Mouse (Mus musculus): ENCODE measurements around the gene 5730522E02Rik. TPM values are rescaled to one million over a fixed set of nuclear protein-coding genes. Genes with fewer than 3 reads are reported as not detected.

5730522E02Rik gene
- polyA plus RNA-seq, 1 experiment from 2014 or later, result 1.9 TPM

DNA sequence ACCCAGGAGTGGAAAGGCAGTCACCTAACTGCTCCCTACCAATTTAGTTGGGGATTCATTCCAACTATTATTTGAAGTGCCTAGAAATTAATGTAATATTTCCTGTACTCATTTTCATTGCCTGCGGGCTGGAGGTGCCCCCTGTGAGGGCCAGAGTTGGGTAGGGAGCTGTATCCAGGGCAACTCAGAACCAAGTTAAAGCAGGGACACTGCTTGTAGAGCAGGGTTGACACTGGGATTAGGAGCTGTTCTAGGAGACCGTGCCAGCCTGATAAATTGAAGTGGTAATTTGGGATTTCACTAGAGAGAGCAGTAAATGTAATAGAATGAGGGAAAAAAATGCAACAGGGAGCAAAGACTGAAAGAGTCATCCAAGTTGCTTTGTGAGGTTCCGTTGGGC lies 51.5 kb downstream of the 5730522E02Rik start:
- Histone ChIP-seq H3K27ac (ENCODE audit: low read depth) (no peak overlapping the region), H3K9me3 (ENCODE audit: control insufficient read depth, low read length) (no peaks in the 10 kb centered on the region), H3K9ac (ENCODE audit: low read length) (no peak overlapping the region), H3K4me2 (ENCODE audit: low read length) (no peak overlapping the region), H3K4me1 (replicated peaks; ENCODE audit: control insufficient read depth, insufficient read depth, low read length) (no peaks in the 10 kb centered on the region), H3K4me3 (ENCODE audit: low read depth, low read length) (no peak overlapping the region), H3K27me3 (replicated peaks; ENCODE audit: control insufficient read depth, insufficient read depth, low read length) (no peaks in the 10 kb centered on the region), H3K36me3 (ENCODE audit: control insufficient read depth, insufficient read depth, low read length) (no peaks in the 10 kb centered on the region)
- WGBS, result 67% methylated on average over 3 of the region's 3 CpGs
- DNase-seq (ENCODE audit: low spot score) (no peak), ATAC-seq (replicated peaks; ENCODE audit: low FRiP score, low TSS enrichment, low read depth) (no peak)

DNA sequence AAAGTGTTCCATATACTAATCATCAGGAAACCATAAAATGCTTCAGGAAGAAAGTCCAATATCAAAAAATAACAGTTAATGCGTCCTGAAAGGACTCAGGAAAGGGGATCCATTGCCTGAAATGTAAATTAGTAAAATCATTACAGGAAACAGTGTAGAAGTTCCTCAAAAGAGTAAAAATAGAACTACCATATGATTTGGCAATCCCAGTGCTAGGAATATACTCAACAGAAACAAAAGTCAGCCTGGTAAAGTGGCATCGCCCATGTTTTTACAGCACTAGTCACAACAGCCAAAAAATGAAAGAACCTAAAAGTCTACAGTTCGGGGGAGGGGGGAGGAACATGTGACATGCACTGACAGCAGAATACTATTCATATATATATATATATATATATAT lies 70.5 kb downstream of the 5730522E02Rik start:
- H3K27ac ChIP-seq (ENCODE audit: low read depth), result no peak overlapping the region
- H3K36me3 ChIP-seq (ENCODE audit: control insufficient read depth, insufficient read depth, low read length), result no peaks in the 10 kb centered on the region
- H3K27me3 ChIP-seq (replicated peaks; ENCODE audit: control insufficient read depth, insufficient read depth, low read length), result no peaks in the 10 kb centered on the region
- no peak overlapping the region for H3K4me3 ChIP-seq (ENCODE audit: low read depth, low read length)
- no peak overlapping the region for H3K4me2 ChIP-seq (ENCODE audit: low read length)
- WGBS, result 84% methylated on average over 3 of the region's 3 CpGs
- no peak for DNase-seq (ENCODE audit: low spot score)
- ATAC-seq (replicated peaks; ENCODE audit: low FRiP score, low TSS enrichment, low read depth), result no peak
- no peaks in the 10 kb centered on the region for H3K9me3 ChIP-seq (ENCODE audit: control insufficient read depth, low read length)
- H3K4me1 ChIP-seq (replicated peaks; ENCODE audit: control insufficient read depth, insufficient read depth, low read length), result no peaks in the 10 kb centered on the region
- no peak overlapping the region for H3K9ac ChIP-seq (ENCODE audit: low read length)

DNA sequence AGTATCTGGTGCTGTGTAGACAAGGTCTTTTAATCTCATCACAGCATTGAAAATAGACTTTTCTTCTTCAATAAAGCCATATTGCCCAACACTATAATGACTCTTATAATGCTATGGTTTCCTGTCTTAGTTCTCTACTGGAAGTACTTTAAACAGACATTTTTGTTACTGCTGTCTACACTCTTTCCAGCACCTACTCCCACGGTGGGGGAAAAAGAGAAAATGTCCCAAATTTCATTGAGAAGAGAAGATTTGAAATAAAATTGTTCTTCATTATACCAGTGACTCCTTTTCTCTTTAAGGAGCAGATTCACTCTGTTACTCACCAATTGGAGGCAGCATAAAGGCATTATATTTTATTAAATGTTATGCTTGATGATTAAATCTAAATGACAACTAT lies 72.5 kb downstream of the 5730522E02Rik start:
- Histone ChIP-seq H3K4me3 (ENCODE audit: low read depth, low read length) (no peak overlapping the region), H3K27me3 (replicated peaks; ENCODE audit: control insufficient read depth, insufficient read depth, low read length) (no peaks in the 10 kb centered on the region), H3K4me2 (ENCODE audit: low read length) (no peak overlapping the region), H3K9ac (ENCODE audit: low read length) (no peak overlapping the region), H3K9me3 (ENCODE audit: control insufficient read depth, low read length) (no peaks in the 10 kb centered on the region), H3K36me3 (ENCODE audit: control insufficient read depth, insufficient read depth, low read length) (no peaks in the 10 kb centered on the region), H3K4me1 (replicated peaks; ENCODE audit: control insufficient read depth, insufficient read depth, low read length) (no peaks in the 10 kb centered on the region), H3K27ac (ENCODE audit: low read depth) (no peak overlapping the region)
- ATAC-seq (replicated peaks; ENCODE audit: low FRiP score, low TSS enrichment, low read depth) (no peak), DNase-seq (ENCODE audit: low spot score) (no peak)
- 88% methylated on average over 1 of the region's 1 CpGs for WGBS

DNA sequence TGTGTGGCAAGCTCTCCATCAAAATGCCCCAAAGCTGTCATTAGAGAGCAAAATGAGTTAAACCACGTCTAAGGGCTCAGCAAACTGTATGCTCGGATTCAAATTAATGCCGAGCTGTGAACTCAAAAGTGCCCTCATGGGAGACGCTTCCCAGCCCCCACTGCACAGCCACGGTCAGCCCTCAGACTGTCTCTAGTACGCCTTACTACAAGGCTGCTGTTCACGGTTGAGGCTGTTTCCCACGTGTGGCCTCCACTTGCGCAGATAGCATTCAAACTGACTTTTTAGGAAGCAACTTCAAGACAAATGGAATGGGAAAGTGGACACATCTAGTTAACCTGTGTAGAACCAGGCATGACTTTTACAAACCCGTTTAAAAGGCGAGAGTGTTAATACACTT lies 79.7 kb downstream of the 5730522E02Rik start:
- no peaks in the 10 kb centered on the region for H3K36me3 ChIP-seq (ENCODE audit: control insufficient read depth, insufficient read depth, low read length)
- no peak overlapping the region for H3K4me2 ChIP-seq (ENCODE audit: low read length)
- no peak overlapping the region for H3K4me3 ChIP-seq (ENCODE audit: low read depth, low read length)
- H3K27ac ChIP-seq (ENCODE audit: low read depth), result no peak overlapping the region
- DNase-seq (ENCODE audit: low spot score) (no peak), ATAC-seq (replicated peaks; ENCODE audit: low FRiP score, low TSS enrichment, low read depth) (no peak)
- no peaks in the 10 kb centered on the region for H3K9me3 ChIP-seq (ENCODE audit: control insufficient read depth, low read length)
- H3K9ac ChIP-seq (ENCODE audit: low read length), result no peak overlapping the region
- H3K4me1 ChIP-seq (replicated peaks; ENCODE audit: control insufficient read depth, insufficient read depth, low read length), result no peaks in the 10 kb centered on the region; the same call in 1 of the 2 replicates
- H3K27me3 ChIP-seq (replicated peaks; ENCODE audit: control insufficient read depth, insufficient read depth, low read length), result no peaks in the 10 kb centered on the region
- 38% methylated on average over 11 of the region's 11 CpGs for WGBS

DNA sequence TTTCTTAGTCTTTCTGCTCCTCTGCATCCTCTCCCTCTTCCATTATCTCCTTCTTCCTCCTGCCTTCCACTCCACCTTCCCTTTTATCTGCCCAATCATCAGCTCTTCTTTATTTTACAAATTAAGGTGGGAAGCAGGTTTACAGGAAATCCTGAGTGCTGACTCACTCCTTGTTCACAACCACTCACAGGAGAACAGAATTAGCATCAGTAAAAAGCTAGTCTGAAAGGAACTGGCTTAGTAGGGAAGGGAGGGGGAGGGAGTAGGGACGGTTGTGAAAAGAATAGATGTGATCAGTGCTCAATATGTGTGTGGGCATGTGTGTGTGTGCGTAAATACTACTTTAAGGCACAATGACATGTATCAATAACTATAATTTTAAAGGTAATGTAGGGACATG lies 81.5 kb downstream of the 5730522E02Rik start:
- H3K9me3 ChIP-seq (ENCODE audit: control insufficient read depth, low read length), result no peaks in the 10 kb centered on the region
- 77% methylated on average over 2 of the region's 2 CpGs for WGBS
- no peak overlapping the region for H3K9ac ChIP-seq (ENCODE audit: low read length)
- H3K4me1 ChIP-seq (replicated peaks; ENCODE audit: control insufficient read depth, insufficient read depth, low read length), result no peaks in the 10 kb centered on the region; the same call in 1 of the 2 replicates
- DNase-seq (ENCODE audit: low spot score) (no peak), ATAC-seq (replicated peaks; ENCODE audit: low FRiP score, low TSS enrichment, low read depth) (no peak)
- no peak overlapping the region for H3K4me3 ChIP-seq (ENCODE audit: low read depth, low read length)
- H3K36me3 ChIP-seq (ENCODE audit: control insufficient read depth, insufficient read depth, low read length), result no peaks in the 10 kb centered on the region
- H3K4me2 ChIP-seq (ENCODE audit: low read length), result no peak overlapping the region
- H3K27ac ChIP-seq (ENCODE audit: low read depth), result no peak overlapping the region
- H3K27me3 ChIP-seq (replicated peaks; ENCODE audit: control insufficient read depth, insufficient read depth, low read length), result no peaks in the 10 kb centered on the region

DNA sequence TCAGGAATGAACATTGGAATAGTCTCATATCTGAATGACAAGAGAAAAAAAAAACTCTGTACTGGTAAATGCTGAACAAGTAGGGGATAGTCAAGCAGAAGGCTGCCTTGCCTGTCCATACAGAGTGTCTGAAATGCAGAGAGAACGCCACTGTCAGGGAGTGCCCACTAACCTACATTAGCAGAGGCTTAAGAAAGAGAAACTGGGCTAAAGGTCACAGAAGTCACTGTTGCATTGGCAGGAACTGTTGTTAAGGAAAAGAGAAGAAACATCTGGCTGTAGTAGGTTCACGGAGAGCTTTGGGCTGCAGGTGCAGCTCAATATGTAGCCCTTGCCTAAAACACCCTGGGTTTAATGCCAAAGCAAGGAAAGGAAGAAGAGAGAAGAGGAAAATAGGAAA lies 82.2 kb downstream of the 5730522E02Rik start:
- ATAC-seq (replicated peaks; ENCODE audit: low FRiP score, low TSS enrichment, low read depth) (no peak), DNase-seq (ENCODE audit: low spot score) (no peak)
- Histone ChIP-seq H3K27ac (ENCODE audit: low read depth) (no peak overlapping the region), H3K4me3 (ENCODE audit: low read depth, low read length) (no peak overlapping the region), H3K27me3 (replicated peaks; ENCODE audit: control insufficient read depth, insufficient read depth, low read length) (no peaks in the 10 kb centered on the region), H3K9ac (ENCODE audit: low read length) (no peak overlapping the region), H3K9me3 (ENCODE audit: control insufficient read depth, low read length) (no peaks in the 10 kb centered on the region), H3K4me1 (replicated peaks; ENCODE audit: control insufficient read depth, insufficient read depth, low read length) (no peaks in the 10 kb centered on the region; the same call in 1 of the 2 replicates), H3K4me2 (ENCODE audit: low read length) (no peak overlapping the region), H3K36me3 (ENCODE audit: control insufficient read depth, insufficient read depth, low read length) (no peaks in the 10 kb centered on the region)
- 44% methylated on average over 2 of the region's 2 CpGs for WGBS

DNA sequence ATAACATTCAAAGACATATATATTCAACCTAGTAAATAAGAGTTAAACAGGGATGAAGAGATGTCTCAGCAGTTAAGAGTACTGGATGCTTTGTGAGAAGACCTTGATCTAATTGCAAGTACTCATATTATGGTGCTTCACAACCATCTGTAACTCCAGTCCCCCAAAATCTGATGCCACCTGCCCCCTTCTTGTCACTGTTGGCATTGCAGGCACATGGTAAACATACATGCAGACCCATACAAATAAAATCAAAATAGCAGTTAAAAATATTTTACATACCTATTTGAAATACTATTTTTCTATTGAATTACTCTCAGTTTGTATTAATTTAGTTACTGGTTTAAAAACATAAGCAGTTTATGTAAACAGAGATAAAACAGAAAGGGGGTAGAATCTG lies 84.6 kb downstream of the 5730522E02Rik start:
- Histone ChIP-seq H3K4me3 (ENCODE audit: low read depth, low read length) (no peak overlapping the region), H3K9me3 (ENCODE audit: control insufficient read depth, low read length) (no peaks in the 10 kb centered on the region), H3K4me1 (replicated peaks; ENCODE audit: control insufficient read depth, insufficient read depth, low read length) (no peaks in the 10 kb centered on the region; the same call in 1 of the 2 replicates), H3K27ac (ENCODE audit: low read depth) (no peak overlapping the region), H3K27me3 (replicated peaks; ENCODE audit: control insufficient read depth, insufficient read depth, low read length) (no peaks in the 10 kb centered on the region), H3K4me2 (ENCODE audit: low read length) (no peak overlapping the region), H3K36me3 (ENCODE audit: control insufficient read depth, insufficient read depth, low read length) (no peaks in the 10 kb centered on the region), H3K9ac (ENCODE audit: low read length) (no peak overlapping the region)
- ATAC-seq (replicated peaks; ENCODE audit: low FRiP score, low TSS enrichment, low read depth) (no peak), DNase-seq (ENCODE audit: low spot score) (no peak)

DNA sequence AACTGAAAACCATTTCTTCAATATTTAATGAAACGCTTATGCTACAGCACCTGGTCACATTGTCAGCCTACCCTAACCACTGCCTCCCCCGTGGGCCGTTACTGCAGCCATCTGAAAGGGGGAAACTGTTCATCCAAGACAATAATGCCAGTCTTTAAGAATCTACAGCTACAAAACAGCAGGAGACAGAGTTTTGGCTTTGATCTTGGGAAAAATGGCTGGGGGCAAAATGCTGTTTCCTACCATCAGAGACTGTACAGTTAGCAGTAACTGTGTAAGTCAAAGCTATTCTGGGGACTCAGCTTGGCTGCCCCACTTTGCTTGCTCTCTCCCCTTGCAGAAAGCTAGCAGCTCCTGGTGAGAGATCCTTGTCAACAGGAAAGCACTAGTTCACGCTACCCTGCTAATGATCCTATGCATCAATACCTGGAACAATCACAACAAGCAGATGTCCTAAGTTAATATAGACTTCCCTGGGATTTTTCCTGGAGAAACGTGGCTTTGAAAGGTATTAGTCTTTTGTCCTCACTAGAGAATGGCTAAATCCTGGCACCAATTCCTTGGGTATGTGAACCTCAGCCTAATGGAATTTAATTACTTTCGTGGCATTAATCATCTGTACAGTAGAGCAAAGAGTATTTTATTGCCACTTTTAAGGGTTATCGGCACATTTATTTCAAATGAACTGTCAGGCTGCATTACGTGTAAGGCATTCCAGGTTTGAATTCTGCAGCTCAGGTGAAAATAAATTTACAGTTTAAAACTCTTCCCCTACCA lies 89.6 kb downstream of the 5730522E02Rik start:
- Histone ChIP-seq H3K9ac (ENCODE audit: low read length) (no peak overlapping the region), H3K4me1 (replicated peaks; ENCODE audit: control insufficient read depth, insufficient read depth, low read length) (no peaks in the 10 kb centered on the region), H3K27me3 (replicated peaks; ENCODE audit: control insufficient read depth, insufficient read depth, low read length) (no peaks in the 10 kb centered on the region), H3K36me3 (ENCODE audit: control insufficient read depth, insufficient read depth, low read length) (no peaks in the 10 kb centered on the region), H3K4me2 (ENCODE audit: low read length) (no peak overlapping the region), H3K27ac (ENCODE audit: low read depth) (no peak overlapping the region), H3K4me3 (ENCODE audit: low read depth, low read length) (no peak overlapping the region), H3K9me3 (ENCODE audit: control insufficient read depth, low read length) (no peaks in the 10 kb centered on the region)
- 74% methylated on average over 8 of the region's 8 CpGs for WGBS
- no peak for ATAC-seq (replicated peaks; ENCODE audit: low FRiP score, low TSS enrichment, low read depth)
- no peak for DNase-seq (ENCODE audit: low spot score)

DNA sequence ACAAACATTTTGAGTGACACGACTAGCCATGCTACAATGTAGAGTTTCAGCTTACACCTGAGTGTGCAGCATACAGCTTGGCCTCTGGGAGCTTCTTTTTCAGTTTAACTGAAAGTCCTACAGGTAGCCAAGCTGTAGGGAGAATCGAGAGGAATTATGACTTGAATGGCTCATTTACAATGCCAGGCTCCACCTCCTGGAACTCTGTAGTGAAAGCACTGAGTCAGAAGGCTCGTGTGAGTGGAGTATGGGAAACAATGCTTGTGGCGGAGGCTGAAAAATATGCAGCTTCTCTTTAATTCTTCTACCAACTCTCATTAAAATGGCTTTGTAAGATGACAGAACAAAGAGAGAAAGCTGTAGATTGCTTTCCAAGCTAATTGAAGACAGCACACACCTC lies 92.9 kb downstream of the 5730522E02Rik start:
- DNase-seq (ENCODE audit: low spot score) (no peak), ATAC-seq (replicated peaks; ENCODE audit: low FRiP score, low TSS enrichment, low read depth) (no peak)
- Histone ChIP-seq H3K4me3 (ENCODE audit: low read depth, low read length) (no peak overlapping the region), H3K27me3 (replicated peaks; ENCODE audit: control insufficient read depth, insufficient read depth, low read length) (no peaks in the 10 kb centered on the region), H3K4me1 (replicated peaks; ENCODE audit: control insufficient read depth, insufficient read depth, low read length) (no peaks in the 10 kb centered on the region), H3K4me2 (ENCODE audit: low read length) (no peak overlapping the region), H3K9me3 (ENCODE audit: control insufficient read depth, low read length) (no peaks in the 10 kb centered on the region), H3K27ac (ENCODE audit: low read depth) (no peak overlapping the region), H3K9ac (ENCODE audit: low read length) (no peak overlapping the region), H3K36me3 (ENCODE audit: control insufficient read depth, insufficient read depth, low read length) (no peaks in the 10 kb centered on the region)
- 58% methylated on average over 4 of the region's 4 CpGs for WGBS

Data from intestine, embryonic 14.5 days (tissue).